Mouse (Mus musculus) midbrain, embryonic 12.5 days (tissue): ENCODE data around the gene Pcdh19. TPM values are rescaled to one million over a fixed set of nuclear protein-coding genes. Genes with fewer than 3 reads are reported as not detected.

ENCODE experiments used
- ATAC-seq: fragments of 200-750 bp; cut with Nextera tagmentation; 2 replicates; pipeline ENCODE4 v1.8.0; 2017; ENCODE audit warnings: low read depth, moderate TSS enrichment, moderate library complexity; ENCODE audit not compliant: low FRiP score
- H3K27ac ChIP-seq: fragments of 300-500 bp; sonication (generic); replicated peaks from 2 replicates; pipeline ENCODE4 v1.5.1; 2016; ENCODE audit warnings: mild to moderate bottlenecking
- H3K27me3 ChIP-seq: fragments of 300-500 bp; sonication (generic); 2 replicates; pipeline ENCODE4 v1.6.1; 2016; ENCODE audit warnings: mild to moderate bottlenecking
- H3K36me3 ChIP-seq: fragments of 300-500 bp; sonication (generic); 2 replicates; pipeline ENCODE4 v1.6.1; 2016
- H3K4me1 ChIP-seq: fragments of 300-500 bp; sonication (generic); 2 replicates; pipeline ENCODE4 v1.6.1; 2016
- H3K4me2 ChIP-seq: fragments of 300-500 bp; sonication (generic); replicated peaks from 2 replicates; pipeline ENCODE4 v1.6.1; 2016; ENCODE audit warnings: mild to moderate bottlenecking, moderate library complexity
- H3K4me3 ChIP-seq: fragments of 300-500 bp; sonication (generic); 2 replicates; pipeline ENCODE4 v1.5.1; 2016; ENCODE audit warnings: mild to moderate bottlenecking
- H3K9ac ChIP-seq: fragments of 300-500 bp; sonication (generic); replicated peaks from 2 replicates; pipeline ENCODE4 v1.6.1; 2016; ENCODE audit warnings: mild to moderate bottlenecking, moderate library complexity
- H3K9me3 ChIP-seq: fragments of 300-500 bp; sonication (generic); 2 replicates; pipeline ENCODE4 v1.6.1; 2016; ENCODE audit warnings: mild to moderate bottlenecking
- WGBS: fragments of 180-500 bp; shearing (Covaris S2); methylation state at CpG from one replicate; pipeline ENCODE4 v1.1.7; 2016; 5-methylcytosine and 5-hydroxymethylcytosine counted together
- polyA plus RNA-seq: library from polyadenylated mRNA; unstranded; fragments of >200 nt; fragmentation: Nextera tagmentation; extraction: Ambion mirVana; gene quantifications from 2 replicates; pipeline ENCODE4 v1.2.1, GENCODE M21; 2016

The Pcdh19 gene
- polyA plus RNA-seq, 1 experiment from 2014 or later, result 10.2 TPM

- Histone ChIP-seq H3K4me2 (peak overlapping the region; percentile 75), H3K27ac (peak overlapping the region; percentile 63; the same call in 1 of the 2 replicates), H3K36me3 (no peaks in the 10 kb centered on the region), H3K27me3 (peaks cover 23% of the 10 kb centered on the region), H3K4me1 (no peaks in the 10 kb centered on the region), H3K4me3 (peak overlapping the region; percentile 55), H3K9ac (peak overlapping the region; percentile 44; the same call in 1 of the 2 replicates), H3K9me3 (no peaks in the 10 kb centered on the region)
- 21% methylated on average over 35 of the region's 35 CpGs for WGBS
- ATAC-seq, result no peak
These were observed 926 bp upstream of the Pcdh19 start for GRCm38 (mm10) chrX:133689576-133690250.

GRCm38 (mm10) chrX:133688156-133688555 lies 631 bp downstream of the Pcdh19 start:
- Histone ChIP-seq H3K4me3 (peak overlapping the region; percentile 55), H3K9ac (peak overlapping the region; percentile 65), H3K4me2 (peak overlapping the region; percentile 75), H3K27me3 (peaks cover 23% of the 10 kb centered on the region), H3K9me3 (no peaks in the 10 kb centered on the region), H3K36me3 (no peaks in the 10 kb centered on the region), H3K4me1 (no peaks in the 10 kb centered on the region), H3K27ac (peak overlapping the region; percentile 76)
- no peak for ATAC-seq
- 11% methylated on average over 25 of the region's 31 CpGs for WGBS

- Histone ChIP-seq H3K4me2 (peak overlapping the region; percentile 75), H3K4me3 (peak overlapping the region; percentile 55), H3K36me3 (no peaks in the 10 kb centered on the region), H3K27ac (0 out of 2 replicates have a peak overlapping the region, but pooled peaks have one; percentile 76), H3K4me1 (no peaks in the 10 kb centered on the region), H3K27me3 (peaks cover 23% of the 10 kb centered on the region), H3K9ac (peak overlapping the region; percentile 65), H3K9me3 (no peaks in the 10 kb centered on the region)
- ATAC-seq, result peak; percentile 11
- 18% methylated on average over 26 of the region's 37 CpGs for WGBS
These were observed 1.1 kb downstream of the Pcdh19 start for GRCm38 (mm10) chrX:133687666-133688151.

- no peak for ATAC-seq
- 29% methylated on average over 51 of the region's 55 CpGs for WGBS
- Histone ChIP-seq H3K4me3 (peak overlapping the region; percentile 55), H3K4me1 (no peaks in the 10 kb centered on the region), H3K9me3 (no peaks in the 10 kb centered on the region), H3K36me3 (no peaks in the 10 kb centered on the region), H3K4me2 (peak overlapping the region; percentile 75), H3K27ac (no peak overlapping the region), H3K9ac (peak overlapping the region; percentile 65), H3K27me3 (peaks cover 27% of the 10 kb centered on the region)
These were observed 2.1 kb downstream of the Pcdh19 start for GRCm38 (mm10) chrX:133686533-133687311.

- no peak overlapping the region for H3K9ac ChIP-seq
- peak overlapping the region; percentile 75 for H3K4me2 ChIP-seq
- no peak for ATAC-seq
- WGBS, result 46% methylated on average over 12 of the region's 12 CpGs
- no peaks in the 10 kb centered on the region for H3K4me1 ChIP-seq
- H3K27ac ChIP-seq, result no peak overlapping the region
- no peaks in the 10 kb centered on the region for H3K9me3 ChIP-seq
- peak overlapping the region; percentile 55 for H3K4me3 ChIP-seq
- H3K36me3 ChIP-seq, result no peaks in the 10 kb centered on the region
- peaks cover 38% of the 10 kb centered on the region for H3K27me3 ChIP-seq
These were observed 3.2 kb downstream of the Pcdh19 start for GRCm38 (mm10) chrX:133685572-133685971.

- peaks cover 38% of the 10 kb centered on the region for H3K27me3 ChIP-seq
- no peak overlapping the region for H3K9ac ChIP-seq
- no peaks in the 10 kb centered on the region for H3K36me3 ChIP-seq
- no peak for ATAC-seq
- peak overlapping the region; percentile 75 for H3K4me2 ChIP-seq
- H3K9me3 ChIP-seq, result no peaks in the 10 kb centered on the region
- no peak overlapping the region for H3K27ac ChIP-seq
- H3K4me1 ChIP-seq, result no peaks in the 10 kb centered on the region
- H3K4me3 ChIP-seq, result peak overlapping the region; percentile 55
- WGBS, result 38% methylated on average over 3 of the region's 3 CpGs
These were observed 4.8 kb downstream of the Pcdh19 start for GRCm38 (mm10) chrX:133683961-133684360.

- Histone ChIP-seq H3K4me2 (no peak overlapping the region), H3K9ac (no peak overlapping the region), H3K4me1 (peaks cover 4% of the 10 kb centered on the region; the same call in 1 of the 2 replicates), H3K27ac (no peak overlapping the region), H3K27me3 (0 out of 2 replicates have a peak, but pooled peaks cover 4% of the 10 kb centered on the region), H3K36me3 (no peaks in the 10 kb centered on the region), H3K9me3 (no peaks in the 10 kb centered on the region), H3K4me3 (no peak overlapping the region)
- no peak for ATAC-seq
- WGBS, result 15% methylated on average over 2 of the region's 2 CpGs
These were observed 13.7 kb downstream of the Pcdh19 start for GRCm38 (mm10) chrX:133675121-133675520.

GRCm38 (mm10) chrX:133673796-133674195 lies 15.0 kb downstream of the Pcdh19 start:
- Histone ChIP-seq H3K36me3 (no peaks in the 10 kb centered on the region), H3K27ac (no peak overlapping the region), H3K9me3 (no peaks in the 10 kb centered on the region), H3K4me2 (no peak overlapping the region), H3K4me1 (peaks cover 4% of the 10 kb centered on the region; the same call in 1 of the 2 replicates), H3K9ac (no peak overlapping the region), H3K4me3 (no peak overlapping the region), H3K27me3 (0 out of 2 replicates have a peak, but pooled peaks cover 4% of the 10 kb centered on the region)
- 24% methylated on average over 3 of the region's 3 CpGs for WGBS
- ATAC-seq, result no peak

GRCm38 (mm10) chrX:133660111-133660510 lies 28.7 kb downstream of the Pcdh19 start:
- no peak overlapping the region for H3K4me2 ChIP-seq
- ATAC-seq, result no peak
- WGBS, result 65% methylated on average over 5 of the region's 5 CpGs

GRCm38 (mm10) chrX:133657308-133658302 lies 31.2 kb downstream of the Pcdh19 start:
- WGBS, result 26% methylated on average over 9 of the region's 9 CpGs
- H3K4me2 ChIP-seq, result peak overlapping the region; percentile 28

More at GRCm38 (mm10) chrX:133660111-133660510, 28.7 kb downstream of the Pcdh19 start:
- Histone ChIP-seq H3K9me3 (no peaks in the 10 kb centered on the region), H3K36me3 (no peaks in the 10 kb centered on the region), H3K4me3 (no peak overlapping the region), H3K9ac (no peak overlapping the region), H3K4me1 (0 out of 2 replicates have a peak, but pooled peaks cover 7% of the 10 kb centered on the region), H3K27ac (no peak overlapping the region), H3K27me3 (peaks cover 14% of the 10 kb centered on the region; the same call in 1 of the 2 replicates)

More at GRCm38 (mm10) chrX:133657308-133658302, 31.2 kb downstream of the Pcdh19 start:
- Histone ChIP-seq H3K9ac (no peak overlapping the region), H3K4me1 (0 out of 2 replicates have a peak, but pooled peaks cover 7% of the 10 kb centered on the region), H3K27ac (no peak overlapping the region), H3K4me3 (no peak overlapping the region), H3K36me3 (no peaks in the 10 kb centered on the region), H3K9me3 (no peaks in the 10 kb centered on the region), H3K27me3 (peaks cover 14% of the 10 kb centered on the region; the same call in 1 of the 2 replicates)
- ATAC-seq, result peak; percentile 52
